Comparison of ENCODE assay signal across 8 mouse cellular contexts in genomic region chrX:129750606-129751005, GRCm38 (mm10). TPM values are rescaled to one million over a fixed set of nuclear protein-coding genes. Genes with fewer than 3 reads are reported as not detected.
DNase-seq lines count a peak whose midpoint lies in the region; ATAC-seq and TF ChIP-seq lines count a peak whose summit lies in the region.

No protein-coding gene starts in this region.

- TF ChIP-seq CTCF in thymus, adult 2 months (IDR thresholded peaks at IDR 0.05; ENCODE audit: borderline replicate concordance, control insufficient read depth, extremely low read depth, insufficient read depth, low read length, poor library complexity): no peak

- H3K4me3 ChIP-seq in thymus, adult 2 months (ENCODE audit: control insufficient read depth, insufficient read depth, low read length): peak overlapping the region; percentile 94
- peak overlapping the region; percentile 57 for H3K4me3 ChIP-seq in liver, embryonic 12.5 days

- no peaks in the 10 kb centered on the region for H3K36me3 ChIP-seq in thymus, adult 2 months (ENCODE audit: control insufficient read depth, insufficient read depth, low read length)
- H3K36me3 ChIP-seq in liver, embryonic 12.5 days: no peaks in the 10 kb centered on the region

- 8% methylated on average over 6 of the region's 6 CpGs for WGBS in thymus, adult 2 months
- 13% methylated on average over 6 of the region's 6 CpGs for WGBS in liver, embryonic 12.5 days (ENCODE audit: insufficient replicate concordance)

- H3K9me3 ChIP-seq in liver, embryonic 12.5 days (replicated peaks): no peaks in the 10 kb centered on the region

- no peak for TF ChIP-seq POLR2A in thymus, adult 2 months (IDR thresholded peaks at IDR 0.05; ENCODE audit: control insufficient read depth, extremely low read depth, insufficient read depth, low read length, poor library complexity)

- H3K4me1 ChIP-seq in thymus, adult 2 months (replicated peaks; ENCODE audit: control insufficient read depth, insufficient read depth, low read length): no peaks in the 10 kb centered on the region; the same call in 1 of the 2 replicates
- H3K4me1 ChIP-seq in liver, embryonic 12.5 days: no peaks in the 10 kb centered on the region

- no peaks in the 10 kb centered on the region for H3K27me3 ChIP-seq in thymus, adult 2 months (ENCODE audit: control insufficient read depth, insufficient read depth, low read length)
- peaks cover 4% of the 10 kb centered on the region; the same call in 1 of the 2 replicates for H3K27me3 ChIP-seq in liver, embryonic 12.5 days (replicated peaks)

- H3K4me2 ChIP-seq in liver, embryonic 12.5 days: peak overlapping the region; percentile 67

- intact Hi-C loops in left cerebral cortex, postnatal 36 days (cut with DNase I): no loop called here

- no peak overlapping the region for H3K9ac ChIP-seq in liver, embryonic 12.5 days

- DNase-seq in thymus, adult 2 months: no peak
- no peak for DNase-seq in thymus, postnatal 14 days
- DNase-seq in gastrocnemius, adult 18-20 months (ENCODE audit: low spot score): no peak
- no peak for DNase-seq in urinary bladder, postnatal 36 days (ENCODE audit: low spot score in 2 of 2)
- DNase-seq in left cerebral cortex, postnatal 36 days (ENCODE audit: low spot score in 2 of 2): no peak

- ATAC-seq in granulocyte monocyte progenitor cell, adult 5-6 weeks (replicated peaks; ENCODE audit: poor library complexity, severe bottlenecking): peak; percentile 78
- ATAC-seq in liver, embryonic 12.5 days: peak; percentile 31; the same call in 1 of the 2 replicates
- peak; percentile 37; the same call in 1 of the 2 replicates for ATAC-seq in neutrophil, adult 5-6 weeks (ENCODE audit: extremely low read depth, insufficient number of reproducible peaks, low FRiP score, poor library complexity, severe bottlenecking)

- H3K27ac ChIP-seq in thymus, adult 2 months (ENCODE audit: control insufficient read depth, insufficient read depth, low read length): no peak overlapping the region
- H3K27ac ChIP-seq in liver, embryonic 12.5 days: no peak overlapping the region

RNA-seq across cellular contexts. Expression of gene Diaph2, which starts 1.1 kb away (rescaled TPM):
- 2.9 and 3.5 TPM in 2 replicates for polyA plus RNA-seq in thymus, adult 2 months (2012; rRNA removed)
- total RNA-seq in granulocyte monocyte progenitor cell, adult 5-6 weeks (2014; fragmentation: Nextera tagmentation): 33.7 and 34.0 TPM in 2 replicates
- 10.9 and 17.8 TPM in 2 replicates for total RNA-seq in granulocyte monocyte progenitor cell, adult 5-6 weeks (2017)
- polyA plus RNA-seq in liver, embryonic 12.5 days (2016; fragmentation: Nextera tagmentation; extraction: Ambion mirVana): 1.5 and 1.7 TPM in 2 replicates
- total RNA-seq in neutrophil, adult 5-6 weeks (2017): 17.7 and 20.3 TPM in 2 replicates
- total RNA-seq in gastrocnemius, adult 18-20 months (2021): 1 to 10 TPM; 4.0 to 4.5 TPM
- total RNA-seq in left cerebral cortex, postnatal 36 days (2021): 10 to 100 TPM; 20.3 to 26.1 TPM
